Comparison of ENCODE assay signal across 9 mouse cellular contexts in the genomic region with DNA sequence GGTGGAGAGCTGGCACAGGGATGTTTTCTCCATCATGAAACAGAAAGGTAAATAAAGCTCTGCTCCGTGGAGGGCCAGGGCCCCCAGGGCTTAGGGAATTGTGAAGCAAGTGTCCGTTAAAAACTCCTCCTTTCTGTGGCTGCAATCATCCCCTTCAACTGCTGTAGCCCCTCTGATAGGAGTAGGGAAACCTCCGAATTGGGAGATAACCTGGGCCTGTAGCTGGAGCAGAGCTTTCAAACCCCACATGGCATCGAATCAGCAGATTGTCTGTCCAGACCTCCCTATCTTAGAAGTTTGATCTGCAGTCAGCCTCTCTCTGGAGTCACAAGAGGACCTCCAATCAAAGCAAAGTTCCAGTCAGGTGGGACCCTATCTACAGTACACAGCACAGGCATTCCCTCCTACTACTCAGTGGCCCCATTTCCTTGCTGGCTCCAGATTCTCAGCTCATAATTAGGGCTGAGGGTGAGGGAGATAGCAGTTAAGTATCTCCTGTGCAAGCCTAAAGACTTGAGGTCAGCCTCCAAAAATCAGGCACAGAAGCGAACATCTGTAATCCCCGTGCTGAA.
A peak's percentile ranks its signal among the peaks of the same experiment; 100 is the strongest.
DNase-seq lines count a peak whose midpoint lies in the region; ATAC-seq lines count a peak whose summit lies in the region.
"Had no signal": no experiment of that assay in that cellular context is flagged by ENCODE, and none has a peak within 500 bp of the region (broad histone marks: within the 10 kb centered on the region; RNA-seq: fewer than 3 reads in every experiment).

No protein-coding gene starts in this region.

- DNase-seq in lung, postnatal 36 days: no peak
- no peak for DNase-seq in forebrain, embryonic 14.5 days (ENCODE audit: low spot score)
- no peak for DNase-seq in limb, embryonic 11.5 days (ENCODE audit: low spot score)
- DNase-seq in urinary bladder, adult 18-20 months (ENCODE audit: low spot score in 2 of 2): no peak
- no peak for DNase-seq in adrenal gland, adult 2 months
- DNase-seq: cerebellum, adult 9-10 months had no signal

- H3K9ac ChIP-seq in lung, embryonic 15.5 days: no peak overlapping the region; the same call in 1 of the 2 replicates
- no peak overlapping the region; the same call in 1 of the 2 replicates for H3K9ac ChIP-seq in forebrain, embryonic 14.5 days (ENCODE audit: low read length)
- H3K9ac ChIP-seq in limb, embryonic 11.5 days (ENCODE audit: low read length): peak overlapping the region; percentile 44
- H3K9ac ChIP-seq in stomach, embryonic 16.5 days (ENCODE audit: low read length): peak overlapping the region; percentile 9
- H3K9ac ChIP-seq: liver, embryonic 15.5 days had no signal

- H3K4me3 ChIP-seq in lung, embryonic 15.5 days: no peak overlapping the region
- H3K4me3 ChIP-seq in forebrain, embryonic 14.5 days (ENCODE audit: low read depth, low read length): no peak overlapping the region
- no peak overlapping the region for H3K4me3 ChIP-seq in limb, embryonic 11.5 days (ENCODE audit: low read depth, low read length)
- H3K4me3 ChIP-seq in stomach, embryonic 16.5 days (replicated peaks; ENCODE audit: low read length): no peak overlapping the region
- H3K4me3 ChIP-seq: liver, embryonic 15.5 days had no signal

- H3K36me3 ChIP-seq in lung, embryonic 15.5 days: no peaks in the 10 kb centered on the region
- no peaks in the 10 kb centered on the region for H3K36me3 ChIP-seq in forebrain, embryonic 14.5 days (ENCODE audit: control insufficient read depth, insufficient read depth, low read length)
- no peaks in the 10 kb centered on the region for H3K36me3 ChIP-seq in limb, embryonic 11.5 days (ENCODE audit: control insufficient read depth, insufficient read depth, low read length)
- no peaks in the 10 kb centered on the region for H3K36me3 ChIP-seq in stomach, embryonic 16.5 days (ENCODE audit: control insufficient read depth, insufficient read depth, low read length)
- H3K36me3 ChIP-seq: liver, embryonic 15.5 days had no signal

- no peaks in the 10 kb centered on the region for H3K9me3 ChIP-seq in lung, embryonic 15.5 days
- no peaks in the 10 kb centered on the region for H3K9me3 ChIP-seq in forebrain, embryonic 14.5 days (replicated peaks; ENCODE audit: control insufficient read depth, low read length)
- no peaks in the 10 kb centered on the region for H3K9me3 ChIP-seq in limb, embryonic 11.5 days (ENCODE audit: control insufficient read depth, low read length)
- H3K9me3 ChIP-seq in stomach, embryonic 16.5 days (replicated peaks; ENCODE audit: control insufficient read depth, low read length): no peaks in the 10 kb centered on the region
- H3K9me3 ChIP-seq: liver, embryonic 15.5 days had no signal

- peak overlapping the region; percentile 91 for H3K27ac ChIP-seq in lung, embryonic 15.5 days
- peak overlapping the region; percentile 61; the same call in 1 of the 2 replicates for H3K27ac ChIP-seq in forebrain, embryonic 14.5 days (ENCODE audit: low read depth, low read length)
- 0 out of 2 replicates have a peak overlapping the region, but pooled peaks have one; percentile 25 for H3K27ac ChIP-seq in limb, embryonic 11.5 days (replicated peaks; ENCODE audit: low read depth, low read length)
- H3K27ac ChIP-seq in stomach, embryonic 16.5 days (ENCODE audit: low read length): peak overlapping the region; percentile 97
- H3K27ac ChIP-seq: liver, embryonic 15.5 days had no signal

- WGBS in lung, embryonic 15.5 days: 32% methylated on average over 6 of the region's 6 CpGs
- 39% methylated on average over 6 of the region's 6 CpGs for WGBS in forebrain, embryonic 14.5 days
- 47% methylated on average over 6 of the region's 6 CpGs for WGBS in limb, embryonic 11.5 days
- 34% methylated on average over 6 of the region's 6 CpGs for WGBS in stomach, embryonic 16.5 days

- ATAC-seq in lung, embryonic 15.5 days (ENCODE audit: borderline replicate concordance, extremely low read depth, low FRiP score, low TSS enrichment): no peak
- no peak for ATAC-seq in forebrain, embryonic 14.5 days
- ATAC-seq in limb, embryonic 11.5 days (ENCODE audit: insufficient number of reproducible peaks, low FRiP score, low TSS enrichment, low read depth): no peak
- peak; percentile 9; the same call in 1 of the 2 replicates for ATAC-seq in stomach, embryonic 16.5 days (ENCODE audit: insufficient read depth, low FRiP score)

- H3K27me3 ChIP-seq in lung, embryonic 15.5 days: no peaks in the 10 kb centered on the region
- H3K27me3 ChIP-seq in forebrain, embryonic 14.5 days (replicated peaks; ENCODE audit: control insufficient read depth, insufficient read depth, low read length): no peaks in the 10 kb centered on the region
- no peaks in the 10 kb centered on the region for H3K27me3 ChIP-seq in limb, embryonic 11.5 days (ENCODE audit: control insufficient read depth, insufficient read depth, low read length)
- H3K27me3 ChIP-seq in stomach, embryonic 16.5 days (ENCODE audit: control insufficient read depth, insufficient read depth, low read length): no peaks in the 10 kb centered on the region
- H3K27me3 ChIP-seq: liver, embryonic 15.5 days had no signal

- no peak overlapping the region for H3K4me2 ChIP-seq in lung, embryonic 15.5 days
- H3K4me2 ChIP-seq in forebrain, embryonic 14.5 days (ENCODE audit: low read length): no peak overlapping the region
- no peak overlapping the region for H3K4me2 ChIP-seq in limb, embryonic 11.5 days (ENCODE audit: low read depth, severe bottlenecking)
- no peak overlapping the region for H3K4me2 ChIP-seq in stomach, embryonic 16.5 days (ENCODE audit: low read depth, low read length)
- H3K4me2 ChIP-seq: liver, embryonic 15.5 days had no signal

- peaks cover 37% of the 10 kb centered on the region for H3K4me1 ChIP-seq in lung, embryonic 15.5 days
- peaks cover 10% of the 10 kb centered on the region; the same call in 1 of the 2 replicates for H3K4me1 ChIP-seq in forebrain, embryonic 14.5 days (ENCODE audit: control insufficient read depth, insufficient read depth, low read length)
- peaks cover 8% of the 10 kb centered on the region; the same call in 1 of the 2 replicates for H3K4me1 ChIP-seq in limb, embryonic 11.5 days (ENCODE audit: control insufficient read depth, insufficient read depth, low read length)
- H3K4me1 ChIP-seq in stomach, embryonic 16.5 days (ENCODE audit: control insufficient read depth, insufficient read depth, low read length): peaks cover 24% of the 10 kb centered on the region

Comparison
In these comparisons a context has a peak if more than half of its experiments do, and no peak if none do; other contexts are left out.
1. H3K27ac ChIP-seq: peak in every context shown above with its lines; median percentile 97 in stomach, embryonic 16.5 days; 91 in lung, embryonic 15.5 days; 61 in forebrain, embryonic 14.5 days; 25 in limb, embryonic 11.5 days.
2. H3K9ac ChIP-seq: peak in limb, embryonic 11.5 days (single experiment) and stomach, embryonic 16.5 days (single experiment); none in lung, embryonic 15.5 days (single experiment) and forebrain, embryonic 14.5 days (single experiment).